Mouse (Mus musculus): ENCODE results near the gene Ibsp. TPM values are rescaled to one million over a fixed set of nuclear protein-coding genes. Genes with fewer than 3 reads are reported as not detected.

Ibsp gene
- polyA plus RNA-seq, 1 experiment from 2014 or later: not detected

DNA sequence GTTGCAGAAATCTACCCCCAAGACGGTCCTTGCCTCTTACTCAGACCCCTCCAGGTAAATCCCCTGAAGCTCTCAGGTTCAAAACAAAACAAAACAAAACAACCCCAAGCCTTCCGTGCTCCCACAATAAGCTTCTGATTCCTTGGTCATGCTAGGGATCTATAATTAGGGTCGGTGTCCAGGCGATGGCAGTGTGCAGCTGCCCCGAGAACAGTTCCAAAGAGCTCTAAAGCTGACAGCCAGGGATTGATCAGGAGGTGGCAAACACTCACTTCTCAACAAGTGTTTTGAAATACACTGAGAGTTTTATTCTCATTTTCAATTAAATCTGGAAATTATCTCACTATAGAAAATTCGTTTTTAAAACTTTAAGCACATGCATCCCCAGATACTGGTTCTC is 43.9 kb downstream of the Ibsp start:
- Histone ChIP-seq H3K4me3 (ENCODE audit: control insufficient read depth in 1 of 2, insufficient read depth in 1 of 2, low read depth in 1 of 2, low read length in 2 of 2) (no peak overlapping the region), H3K4me1 (ENCODE audit: control insufficient read depth in 2 of 2, insufficient read depth in 2 of 2, low read length in 2 of 2) (no peaks in the 10 kb centered on the region; a peak in 1 of 4 replicates), H3K27me3 (ENCODE audit: control insufficient read depth, insufficient read depth, low read length) (no peaks in the 10 kb centered on the region), H3K9ac (ENCODE audit: low read length) (no peak overlapping the region), H3K36me3 (ENCODE audit: control insufficient read depth, insufficient read depth, low read length) (no peaks in the 10 kb centered on the region), H3K4me2 (ENCODE audit: low read length) (no peak overlapping the region), H3K27ac (replicated peaks in 1 of 2; ENCODE audit: control insufficient read depth in 1 of 2, insufficient read depth in 1 of 2, low read depth in 2 of 2, low read length in 2 of 2) (no peak overlapping the region), H3K9me3 (ENCODE audit: control insufficient read depth, low read length) (no peaks in the 10 kb centered on the region)
- 22% methylated on average over 6 of the region's 6 CpGs for WGBS
- no peak for ATAC-seq (ENCODE audit: insufficient number of reproducible peaks, insufficient read depth, low FRiP score, low read depth)

- Histone ChIP-seq H3K4me1 (ENCODE audit: control insufficient read depth in 2 of 2, insufficient read depth in 2 of 2, low read length in 2 of 2) (no peaks in the 10 kb centered on the region; a peak in 1 of 4 replicates), H3K36me3 (ENCODE audit: control insufficient read depth, insufficient read depth, low read length) (no peaks in the 10 kb centered on the region), H3K4me2 (ENCODE audit: low read length) (no peak overlapping the region), H3K9ac (ENCODE audit: low read length) (no peak overlapping the region), H3K27ac (replicated peaks in 1 of 2; ENCODE audit: control insufficient read depth in 1 of 2, insufficient read depth in 1 of 2, low read depth in 2 of 2, low read length in 2 of 2) (no peak overlapping the region), H3K9me3 (ENCODE audit: control insufficient read depth, low read length) (no peaks in the 10 kb centered on the region), H3K4me3 (ENCODE audit: control insufficient read depth in 1 of 2, insufficient read depth in 1 of 2, low read depth in 1 of 2, low read length in 2 of 2) (no peak overlapping the region), H3K27me3 (ENCODE audit: control insufficient read depth, insufficient read depth, low read length) (no peaks in the 10 kb centered on the region)
- 66% methylated on average over 9 of the region's 9 CpGs for WGBS
- no peak for ATAC-seq (ENCODE audit: insufficient number of reproducible peaks, insufficient read depth, low FRiP score, low read depth)
Measured at GRCm38 (mm10) chr5:104344526-104345240, 45.7 kb downstream of the Ibsp start.

GRCm38 (mm10) chr5:104345241-104345630 is 46.3 kb downstream of the Ibsp start:
- no peak overlapping the region for H3K9ac ChIP-seq (ENCODE audit: low read length)
- WGBS: 73% methylated on average over 6 of the region's 6 CpGs
- no peaks in the 10 kb centered on the region for H3K36me3 ChIP-seq (ENCODE audit: control insufficient read depth, insufficient read depth, low read length)
- H3K27me3 ChIP-seq (ENCODE audit: control insufficient read depth, insufficient read depth, low read length): no peaks in the 10 kb centered on the region
- no peak overlapping the region for H3K4me3 ChIP-seq (ENCODE audit: control insufficient read depth in 1 of 2, insufficient read depth in 1 of 2, low read depth in 1 of 2, low read length in 2 of 2)
- H3K9me3 ChIP-seq (ENCODE audit: control insufficient read depth, low read length): no peaks in the 10 kb centered on the region
- H3K4me2 ChIP-seq (ENCODE audit: low read length): no peak overlapping the region
- no peaks in the 10 kb centered on the region for H3K4me1 ChIP-seq (ENCODE audit: control insufficient read depth in 2 of 2, insufficient read depth in 2 of 2, low read length in 2 of 2)
- no peak for ATAC-seq (ENCODE audit: insufficient number of reproducible peaks, insufficient read depth, low FRiP score, low read depth)
- H3K27ac ChIP-seq (replicated peaks in 1 of 2; ENCODE audit: control insufficient read depth in 1 of 2, insufficient read depth in 1 of 2, low read depth in 2 of 2, low read length in 2 of 2): no peak overlapping the region

- Histone ChIP-seq H3K4me1 (ENCODE audit: control insufficient read depth in 2 of 2, insufficient read depth in 2 of 2, low read length in 2 of 2) (no peaks in the 10 kb centered on the region), H3K9ac (ENCODE audit: low read length) (no peak overlapping the region), H3K27me3 (ENCODE audit: control insufficient read depth, insufficient read depth, low read length) (no peaks in the 10 kb centered on the region), H3K36me3 (ENCODE audit: control insufficient read depth, insufficient read depth, low read length) (no peaks in the 10 kb centered on the region), H3K4me2 (ENCODE audit: low read length) (no peak overlapping the region), H3K9me3 (ENCODE audit: control insufficient read depth, low read length) (no peaks in the 10 kb centered on the region), H3K4me3 (ENCODE audit: control insufficient read depth in 1 of 2, insufficient read depth in 1 of 2, low read depth in 1 of 2, low read length in 2 of 2) (no peak overlapping the region), H3K27ac (replicated peaks in 1 of 2; ENCODE audit: control insufficient read depth in 1 of 2, insufficient read depth in 1 of 2, low read depth in 2 of 2, low read length in 2 of 2) (no peak overlapping the region)
- WGBS: 67% methylated on average over 1 of the region's 1 CpGs
- no peak for ATAC-seq (ENCODE audit: insufficient number of reproducible peaks, insufficient read depth, low FRiP score, low read depth)
Measured at GRCm38 (mm10) chr5:104351041-104351440, 52.1 kb downstream of the Ibsp start.

DNA sequence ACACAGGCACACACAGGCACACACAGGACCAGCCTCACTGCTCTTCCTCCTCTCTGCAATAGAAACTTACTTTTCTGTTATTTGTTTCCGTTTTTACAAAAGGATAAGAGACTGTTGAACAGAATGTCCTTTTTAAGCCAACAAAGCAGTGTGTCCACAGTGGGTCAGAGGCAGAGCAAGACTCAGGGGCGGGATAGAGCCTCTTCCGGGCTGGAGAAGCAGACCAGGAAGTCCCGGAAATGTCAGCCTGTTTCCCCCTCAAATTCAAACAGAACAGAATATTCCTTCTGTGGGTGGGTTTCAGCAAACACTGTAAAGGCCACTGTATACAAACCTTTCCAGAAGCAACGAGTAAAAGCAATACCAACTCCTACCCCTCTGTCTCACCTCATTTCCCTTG is 52.9 kb downstream of the Ibsp start:
- H3K4me1 ChIP-seq (ENCODE audit: control insufficient read depth in 2 of 2, insufficient read depth in 2 of 2, low read length in 2 of 2): no peaks in the 10 kb centered on the region
- no peaks in the 10 kb centered on the region for H3K9me3 ChIP-seq (ENCODE audit: control insufficient read depth, low read length)
- H3K27ac ChIP-seq (replicated peaks in 1 of 2; ENCODE audit: control insufficient read depth in 1 of 2, insufficient read depth in 1 of 2, low read depth in 2 of 2, low read length in 2 of 2): no peak overlapping the region
- H3K9ac ChIP-seq (ENCODE audit: low read length): no peak overlapping the region
- ATAC-seq (ENCODE audit: insufficient number of reproducible peaks, insufficient read depth, low FRiP score, low read depth): no peak
- H3K27me3 ChIP-seq (ENCODE audit: control insufficient read depth, insufficient read depth, low read length): no peaks in the 10 kb centered on the region
- H3K4me2 ChIP-seq (ENCODE audit: low read length): no peak overlapping the region
- no peaks in the 10 kb centered on the region for H3K36me3 ChIP-seq (ENCODE audit: control insufficient read depth, insufficient read depth, low read length)
- no peak overlapping the region for H3K4me3 ChIP-seq (ENCODE audit: control insufficient read depth in 1 of 2, insufficient read depth in 1 of 2, low read depth in 1 of 2, low read length in 2 of 2)
- WGBS: 63% methylated on average over 5 of the region's 5 CpGs

DNA sequence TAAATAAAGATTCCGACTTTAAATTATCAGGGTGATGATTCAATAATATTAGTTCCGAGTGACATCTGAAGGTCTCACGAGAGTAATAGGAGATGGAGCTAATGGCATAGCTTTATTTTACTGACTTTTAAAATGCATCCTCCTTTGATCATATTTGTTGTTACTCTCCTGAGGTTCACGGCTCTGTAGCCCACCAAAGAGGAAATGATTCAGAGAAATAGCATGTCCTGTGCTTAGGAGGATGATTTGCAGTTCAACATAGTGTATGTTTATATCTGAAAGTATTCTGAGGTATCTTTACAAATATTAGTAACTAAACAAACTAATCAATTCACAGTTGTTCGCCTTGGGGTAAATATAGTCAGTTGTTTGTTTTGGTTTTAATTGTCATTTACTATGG is 58.6 kb downstream of the Ibsp start:
- Histone ChIP-seq H3K27me3 (ENCODE audit: control insufficient read depth, insufficient read depth, low read length) (no peaks in the 10 kb centered on the region), H3K27ac (replicated peaks in 1 of 2; ENCODE audit: control insufficient read depth in 1 of 2, insufficient read depth in 1 of 2, low read depth in 2 of 2, low read length in 2 of 2) (no peak overlapping the region), H3K9me3 (ENCODE audit: control insufficient read depth, low read length) (no peaks in the 10 kb centered on the region), H3K9ac (ENCODE audit: low read length) (no peak overlapping the region), H3K4me2 (ENCODE audit: low read length) (no peak overlapping the region), H3K4me3 (ENCODE audit: control insufficient read depth in 1 of 2, insufficient read depth in 1 of 2, low read depth in 1 of 2, low read length in 2 of 2) (no peak overlapping the region), H3K4me1 (ENCODE audit: control insufficient read depth in 2 of 2, insufficient read depth in 2 of 2, low read length in 2 of 2) (peaks cover 4 to 8% of the 10 kb centered on the region in 2 experiments; a peak in 1 of 4 replicates), H3K36me3 (ENCODE audit: control insufficient read depth, insufficient read depth, low read length) (no peaks in the 10 kb centered on the region)
- 70% methylated on average over 5 of the region's 5 CpGs for WGBS
- no peak for ATAC-seq (ENCODE audit: insufficient number of reproducible peaks, insufficient read depth, low FRiP score, low read depth)

GRCm38 (mm10) chr5:104358592-104358991 is 59.6 kb downstream of the Ibsp start:
- 13% methylated on average over 7 of the region's 7 CpGs for WGBS
- H3K36me3 ChIP-seq (ENCODE audit: control insufficient read depth, insufficient read depth, low read length): no peaks in the 10 kb centered on the region
- no peak overlapping the region for H3K4me3 ChIP-seq (ENCODE audit: control insufficient read depth in 1 of 2, insufficient read depth in 1 of 2, low read depth in 1 of 2, low read length in 2 of 2)
- peak overlapping the region; percentile 23 for H3K4me2 ChIP-seq (ENCODE audit: low read length)
- H3K9me3 ChIP-seq (ENCODE audit: control insufficient read depth, low read length): no peaks in the 10 kb centered on the region
- no peak overlapping the region for H3K9ac ChIP-seq (ENCODE audit: low read length)
- H3K4me1 ChIP-seq (ENCODE audit: control insufficient read depth in 2 of 2, insufficient read depth in 2 of 2, low read length in 2 of 2): peaks cover 4 to 8% of the 10 kb centered on the region in 2 experiments; a peak in 1 of 4 replicates
- no peak for ATAC-seq (ENCODE audit: insufficient number of reproducible peaks, insufficient read depth, low FRiP score, low read depth)
- H3K27me3 ChIP-seq (ENCODE audit: control insufficient read depth, insufficient read depth, low read length): no peaks in the 10 kb centered on the region
- H3K27ac ChIP-seq (replicated peaks in 1 of 2; ENCODE audit: control insufficient read depth in 1 of 2, insufficient read depth in 1 of 2, low read depth in 2 of 2, low read length in 2 of 2): peak overlapping the region in 1 of 2 experiments; percentile 14; a peak in 1 of 4 replicates

DNA sequence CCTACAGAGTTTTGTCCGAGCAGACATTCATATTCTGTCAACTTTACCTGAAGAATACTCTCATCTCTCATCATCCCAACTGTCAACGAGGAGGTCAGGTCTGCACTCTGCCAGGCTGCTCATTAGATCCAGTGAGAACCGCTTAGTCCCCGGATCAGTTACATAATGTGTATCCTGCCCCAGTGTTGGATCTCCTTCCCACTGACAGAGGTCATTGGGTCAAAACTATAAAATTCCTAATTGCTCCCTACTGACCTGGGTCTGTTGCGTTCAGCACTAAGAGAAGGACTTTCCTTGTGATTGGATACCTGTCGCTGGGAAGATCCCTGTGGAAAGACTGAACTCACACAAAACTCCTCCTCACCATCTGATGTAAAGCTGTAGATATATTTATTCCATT is 60.3 kb downstream of the Ibsp start:
- Histone ChIP-seq H3K4me1 (ENCODE audit: control insufficient read depth in 2 of 2, insufficient read depth in 2 of 2, low read length in 2 of 2) (peaks cover 4 to 8% of the 10 kb centered on the region in 2 experiments; a peak in 1 of 4 replicates), H3K4me3 (ENCODE audit: control insufficient read depth in 1 of 2, insufficient read depth in 1 of 2, low read depth in 1 of 2, low read length in 2 of 2) (no peak overlapping the region), H3K9ac (ENCODE audit: low read length) (no peak overlapping the region), H3K4me2 (ENCODE audit: low read length) (no peak overlapping the region), H3K27me3 (ENCODE audit: control insufficient read depth, insufficient read depth, low read length) (no peaks in the 10 kb centered on the region), H3K9me3 (ENCODE audit: control insufficient read depth, low read length) (no peaks in the 10 kb centered on the region), H3K27ac (replicated peaks in 1 of 2; ENCODE audit: control insufficient read depth in 1 of 2, insufficient read depth in 1 of 2, low read depth in 2 of 2, low read length in 2 of 2) (no peak overlapping the region; a peak in 1 of 4 replicates), H3K36me3 (ENCODE audit: control insufficient read depth, insufficient read depth, low read length) (no peaks in the 10 kb centered on the region)
- WGBS: 70% methylated on average over 6 of the region's 6 CpGs
- no peak for ATAC-seq (ENCODE audit: insufficient number of reproducible peaks, insufficient read depth, low FRiP score, low read depth)

Measured in heart, embryonic 14.5 days (tissue).